Mouse (Mus musculus) lung, adult 2 months (tissue): Measurements from ENCODE around the gene Gatad2a.
"Not testable (repeated sequence)": the region's sequence is repeated elsewhere in the genome, so short reads cannot be mapped to it uniquely, and the experiment has no call there.

Source experiments
- CTCF ChIP-seq: fragments of 200-500 bp; IDR thresholded peaks from 2 replicates; pipeline ENCODE4 v1.5.1; 2011; ENCODE audit warnings: mild to moderate bottlenecking, low read length, control low read depth; ENCODE audit not compliant: insufficient read depth
- POLR2A ChIP-seq: fragments of 200-500 bp; IDR thresholded peaks from 2 replicates; pipeline ENCODE4 v1.6.1; 2011; ENCODE audit warnings: low read depth, mild to moderate bottlenecking, control low read depth, low read length, borderline replicate concordance; ENCODE audit errors: extremely low read depth

GRCm38 (mm10) chr8:69988936-69989335, 7.2 kb downstream of the Gatad2a start:
- not testable (repeated sequence) for TF ChIP-seq CTCF, POLR2A
